Mouse (Mus musculus) lung, postnatal 0 days (tissue): ENCODE data around the gene Camta1. TPM values are rescaled to one million over a fixed set of nuclear protein-coding genes. Genes with fewer than 3 reads are reported as not detected.
A peak's percentile ranks its signal among the peaks of the same experiment; 100 is the strongest.

Experiments
- ATAC-seq: fragments of 200-750 bp; cut with Nextera tagmentation; 2 replicates; pipeline ENCODE4 v1.8.0; 2017; ENCODE audit warnings: moderate library complexity
- DNase-seq: peaks from one replicate; pipeline ENCODE4 v3.0.0-alpha.2; 2016; ENCODE audit warnings: low spot score
- H3K27ac ChIP-seq: fragments of 300-500 bp; sonication (generic); 2 replicates; pipeline ENCODE4 v1.5.1; 2014; ENCODE audit warnings: antibody characterized with exemption, mild to moderate bottlenecking, low read length, mixed read lengths
- H3K27me3 ChIP-seq: fragments of 300-500 bp; sonication (generic); replicated peaks from 2 replicates; pipeline ENCODE4 v1.6.1; 2014; ENCODE audit warnings: low read length, mixed read lengths; ENCODE audit not compliant: insufficient read depth
- H3K36me3 ChIP-seq: fragments of 300-500 bp; sonication (generic); 2 replicates; pipeline ENCODE4 v1.6.1; 2014; ENCODE audit warnings: low read length, mixed read lengths; ENCODE audit not compliant: insufficient read depth
- H3K4me1 ChIP-seq: fragments of 300-500 bp; sonication (generic); 2 replicates; pipeline ENCODE4 v1.6.1; 2014; ENCODE audit warnings: antibody characterized with exemption, low read depth, low read length, mixed read lengths; ENCODE audit not compliant: insufficient read depth
- H3K4me2 ChIP-seq: fragments of 300-500 bp; sonication (generic); replicated peaks from 2 replicates; pipeline ENCODE4 v1.6.1; 2014; ENCODE audit warnings: low read depth, mild to moderate bottlenecking, low read length, moderate library complexity, mixed read lengths
- H3K4me3 ChIP-seq: fragments of 300-500 bp; sonication (generic); 2 replicates; pipeline ENCODE4 v1.5.1; 2014; ENCODE audit warnings: low read depth, low read length
- H3K9ac ChIP-seq: fragments of 300-500 bp; sonication (generic); replicated peaks from 2 replicates; pipeline ENCODE4 v1.6.1; 2014; ENCODE audit warnings: low read depth, mild to moderate bottlenecking
- H3K9me3 ChIP-seq: fragments of 300-500 bp; sonication (generic); 2 replicates; pipeline ENCODE4 v1.6.1; 2016; ENCODE audit warnings: low read length, mixed read lengths
- CTCF ChIP-seq: IDR thresholded peaks from 2 replicates; pipeline ENCODE4 v1.5.1; 2016; ENCODE audit warnings: antibody characterized with exemption, mild to moderate bottlenecking
- EP300 ChIP-seq: IDR thresholded peaks from 2 replicates; pipeline ENCODE4 v1.6.1; 2016; ENCODE audit warnings: antibody characterized with exemption, mild to moderate bottlenecking, control low read depth
- WGBS: fragments of 180-500 bp; shearing (Covaris S2); extraction: QIAGEN DNeasy Blood & Tissue Kit; methylation state at CpG from one replicate; pipeline ENCODE4 v1.1.7; 2014; 5-methylcytosine and 5-hydroxymethylcytosine counted together
- polyA plus RNA-seq: library from polyadenylated mRNA; unstranded; fragments of >200 nt; fragmentation: Nextera tagmentation; extraction: Ambion mirVana; gene quantifications from 2 replicates; pipeline ENCODE4 v1.2.1, GENCODE M21; 2015

Gene Camta1
- polyA plus RNA-seq, 1 experiment from 2014 or later: 86.4 TPM

DNA sequence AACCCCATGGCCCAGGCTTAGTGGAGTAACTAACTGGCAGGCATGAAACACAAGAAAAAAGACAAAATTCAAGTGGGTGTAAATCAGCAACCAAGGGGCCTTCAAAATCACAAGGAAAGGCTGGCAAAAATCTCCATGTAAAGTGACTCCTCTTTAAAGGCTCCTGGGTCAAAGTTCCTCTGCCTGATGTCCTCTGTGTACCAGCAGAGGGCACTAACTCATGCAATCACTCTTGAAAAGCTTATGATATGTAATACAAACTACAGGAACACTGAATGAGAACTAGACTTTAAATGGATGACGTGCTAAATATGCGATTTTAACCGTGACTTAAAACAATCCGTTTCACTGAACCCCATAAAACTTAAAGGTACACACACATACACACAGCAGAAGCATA is 83.2 kb downstream of the Camta1 start:
- H3K9me3 ChIP-seq: no peaks in the 10 kb centered on the region
- H3K36me3 ChIP-seq: no peaks in the 10 kb centered on the region
- no peak overlapping the region for H3K4me3 ChIP-seq
- DNase-seq (peak; percentile 71), ATAC-seq (no peak)
- WGBS: 59% methylated on average over 4 of the region's 4 CpGs
- H3K4me2 ChIP-seq: no peak overlapping the region
- no peaks in the 10 kb centered on the region for H3K4me1 ChIP-seq
- no peak overlapping the region for H3K27ac ChIP-seq
- TF ChIP-seq EP300: no peak
- TF ChIP-seq CTCF: peak; percentile 74
- no peak overlapping the region for H3K9ac ChIP-seq
- no peaks in the 10 kb centered on the region for H3K27me3 ChIP-seq

DNA sequence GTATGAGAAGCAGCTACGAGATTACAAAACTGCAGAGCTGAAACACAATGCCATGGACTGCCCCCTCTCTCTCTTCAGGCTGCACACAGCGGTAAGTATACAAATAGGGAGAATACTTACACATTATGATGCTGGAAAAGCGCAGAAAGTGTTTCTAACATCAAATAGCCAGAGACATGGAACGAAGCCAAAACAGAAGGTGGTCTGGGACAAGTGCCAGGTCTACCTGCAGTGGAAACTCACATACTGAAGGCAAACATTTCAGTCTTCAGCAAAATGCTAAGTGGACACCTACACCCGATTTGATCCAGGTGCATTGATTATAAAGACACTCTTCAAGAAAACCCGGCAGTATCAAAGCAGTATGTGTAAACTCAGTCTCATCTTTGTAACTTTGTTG is 84.2 kb downstream of the Camta1 start:
- Histone ChIP-seq H3K9me3 (no peaks in the 10 kb centered on the region), H3K4me1 (no peaks in the 10 kb centered on the region), H3K9ac (no peak overlapping the region), H3K36me3 (no peaks in the 10 kb centered on the region), H3K27me3 (no peaks in the 10 kb centered on the region), H3K27ac (no peak overlapping the region), H3K4me2 (no peak overlapping the region), H3K4me3 (no peak overlapping the region)
- 51% methylated on average over 6 of the region's 6 CpGs for WGBS
- TF ChIP-seq CTCF (no peak), EP300 (no peak)
- DNase-seq (peak; percentile 57), ATAC-seq (no peak)

DNA sequence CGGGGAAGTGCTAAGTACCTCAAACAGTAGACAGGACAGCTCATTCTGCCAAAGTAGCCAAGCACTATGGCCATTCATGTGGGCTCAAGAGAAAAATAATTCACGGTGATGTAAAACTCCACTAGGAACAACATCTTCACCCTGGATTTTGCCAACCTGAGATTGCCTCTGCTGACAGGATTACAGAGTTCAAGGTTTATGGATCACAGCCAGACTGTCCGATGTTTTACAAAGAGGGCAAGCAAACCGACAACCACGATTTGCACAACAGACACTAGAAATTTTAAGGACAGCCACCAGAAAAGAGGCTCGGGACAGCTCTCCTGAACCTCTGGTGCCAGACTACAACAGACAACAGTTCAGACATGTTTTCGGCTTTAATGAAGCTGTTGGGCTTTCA is 86.2 kb downstream of the Camta1 start:
- TF ChIP-seq CTCF: no peak
- TF ChIP-seq EP300: no peak
- DNase-seq: no peak
- H3K4me2 ChIP-seq: no peak overlapping the region
- no peak overlapping the region for H3K4me3 ChIP-seq
- 72% methylated on average over 7 of the region's 7 CpGs for WGBS
- H3K9me3 ChIP-seq: no peaks in the 10 kb centered on the region
- no peak overlapping the region for H3K9ac ChIP-seq
- H3K27me3 ChIP-seq: no peaks in the 10 kb centered on the region
- H3K4me1 ChIP-seq: peaks cover 4% of the 10 kb centered on the region; the same call in 1 of the 2 replicates
- ATAC-seq: no peak
- no peaks in the 10 kb centered on the region for H3K36me3 ChIP-seq
- H3K27ac ChIP-seq: no peak overlapping the region

DNA sequence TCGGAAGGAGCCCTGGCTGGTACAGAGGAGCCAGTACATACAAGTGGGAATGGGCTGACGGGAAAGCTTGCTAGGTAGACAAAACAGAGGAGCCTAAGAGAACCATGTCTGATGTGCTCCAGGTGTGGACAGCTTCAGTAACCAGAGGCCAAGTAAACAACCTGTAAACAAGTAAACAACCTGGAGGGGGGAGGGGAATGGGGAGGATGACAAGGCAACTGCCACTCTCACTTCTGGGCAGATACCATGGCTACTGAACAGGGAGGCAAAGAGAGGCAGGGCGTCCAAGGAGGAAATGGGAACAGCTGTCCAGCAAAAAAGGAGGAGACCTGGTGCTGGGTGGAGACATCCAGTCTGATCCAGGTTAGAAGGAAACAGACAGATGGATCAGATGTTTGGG is 88.0 kb downstream of the Camta1 start:
- Histone ChIP-seq H3K27ac (no peak overlapping the region), H3K4me1 (peaks cover 4% of the 10 kb centered on the region; the same call in 1 of the 2 replicates), H3K4me3 (no peak overlapping the region), H3K36me3 (no peaks in the 10 kb centered on the region), H3K4me2 (no peak overlapping the region), H3K9ac (no peak overlapping the region), H3K27me3 (no peaks in the 10 kb centered on the region), H3K9me3 (no peaks in the 10 kb centered on the region)
- DNase-seq (no peak), ATAC-seq (no peak)
- no peak for TF ChIP-seq CTCF
- no peak for TF ChIP-seq EP300
- 65% methylated on average over 3 of the region's 3 CpGs for WGBS

DNA sequence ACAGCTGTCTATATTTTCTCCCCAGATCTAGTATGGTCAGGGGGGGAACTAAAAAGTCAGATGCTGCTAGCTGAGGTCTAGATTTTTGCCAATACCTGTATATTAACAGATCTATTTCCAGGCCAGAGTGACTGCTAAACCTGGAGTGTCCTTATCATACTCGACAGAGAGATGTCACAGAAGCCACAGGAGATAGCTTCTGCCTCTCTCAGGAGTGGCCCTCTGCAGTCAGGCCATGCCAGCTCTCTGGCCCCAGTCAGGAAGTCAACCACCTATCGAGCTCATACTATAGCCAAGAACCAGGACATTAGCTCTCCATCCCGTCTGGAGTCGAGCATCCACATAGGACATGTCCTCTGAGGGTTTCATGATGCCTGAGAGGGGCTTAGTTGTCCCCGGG is 88.7 kb downstream of the Camta1 start:
- no peak overlapping the region for H3K9ac ChIP-seq
- no peaks in the 10 kb centered on the region for H3K27me3 ChIP-seq
- H3K4me1 ChIP-seq: peaks cover 4% of the 10 kb centered on the region; the same call in 1 of the 2 replicates
- TF ChIP-seq CTCF (no peak), EP300 (no peak)
- H3K36me3 ChIP-seq: no peaks in the 10 kb centered on the region
- H3K4me2 ChIP-seq: no peak overlapping the region
- ATAC-seq: no peak
- 86% methylated on average over 5 of the region's 5 CpGs for WGBS
- H3K9me3 ChIP-seq: no peaks in the 10 kb centered on the region
- no peak overlapping the region for H3K4me3 ChIP-seq
- no peak for DNase-seq
- no peak overlapping the region for H3K27ac ChIP-seq

DNA sequence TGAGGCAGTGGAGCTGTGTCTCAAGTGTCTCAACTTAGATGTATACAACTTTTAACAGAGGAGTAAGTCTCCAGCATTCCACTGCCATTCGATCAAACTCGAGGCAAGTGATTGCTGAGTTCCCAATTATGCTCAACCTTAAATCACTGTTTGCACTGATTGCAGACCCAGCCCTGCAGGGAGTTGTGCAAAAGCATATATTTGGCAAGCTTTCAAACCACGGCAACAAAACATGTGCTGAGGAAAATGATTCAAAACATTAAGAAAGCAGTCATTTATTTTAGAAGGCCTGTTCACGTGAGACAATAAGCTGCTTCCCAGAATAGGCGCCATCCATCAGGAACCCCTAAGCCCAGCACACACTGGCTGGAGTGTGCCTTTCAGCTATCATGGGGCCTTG is 91.0 kb downstream of the Camta1 start:
- Histone ChIP-seq H3K9me3 (no peaks in the 10 kb centered on the region), H3K9ac (no peak overlapping the region), H3K4me2 (no peak overlapping the region), H3K27ac (no peak overlapping the region), H3K4me3 (no peak overlapping the region), H3K4me1 (peaks cover 11% of the 10 kb centered on the region; the same call in 1 of the 2 replicates), H3K27me3 (no peaks in the 10 kb centered on the region), H3K36me3 (no peaks in the 10 kb centered on the region)
- ATAC-seq: no peak
- peak; percentile 54 for DNase-seq
- TF ChIP-seq EP300 (no peak), CTCF (no peak)
- 45% methylated on average over 5 of the region's 5 CpGs for WGBS

DNA sequence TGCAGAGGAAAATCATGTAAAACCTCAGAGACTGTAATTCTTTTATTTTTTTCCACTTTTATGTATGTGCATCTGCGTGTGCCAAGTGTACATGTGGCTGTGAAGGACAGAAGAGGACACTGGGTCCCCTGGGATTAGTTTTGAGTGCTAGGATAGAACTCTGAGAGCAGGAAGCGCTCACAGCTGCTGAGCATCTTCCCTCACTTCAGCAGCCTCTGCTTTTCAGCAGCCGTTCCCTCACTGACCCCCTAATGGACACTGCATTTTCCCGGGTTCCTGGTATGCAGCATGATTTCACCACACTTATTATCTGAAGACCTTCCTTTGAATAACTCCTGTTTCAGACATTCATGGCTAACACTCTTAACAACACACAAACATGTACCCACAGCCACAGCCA is 93.9 kb downstream of the Camta1 start:
- ATAC-seq (peak; percentile 77), DNase-seq (peak; percentile 72)
- Histone ChIP-seq H3K9me3 (no peaks in the 10 kb centered on the region), H3K36me3 (no peaks in the 10 kb centered on the region), H3K9ac (no peak overlapping the region), H3K4me2 (no peak overlapping the region), H3K4me1 (peaks cover 11% of the 10 kb centered on the region; the same call in 1 of the 2 replicates), H3K27me3 (no peaks in the 10 kb centered on the region), H3K4me3 (no peak overlapping the region), H3K27ac (no peak overlapping the region)
- WGBS: 52% methylated on average over 4 of the region's 4 CpGs
- TF ChIP-seq EP300: peak; percentile 23; the same call in 1 of the 2 replicates
- TF ChIP-seq CTCF: no peak
